Mouse (Mus musculus) splenic B cell, adult 2 months (primary cell): Measurements from ENCODE around the gene Tmem120b.
"Not testable (repeated sequence)": the region's sequence is repeated elsewhere in the genome, so short reads cannot be mapped to it uniquely, and the experiment has no call there.

ENCODE experiments used
- DNase-seq: peaks from one replicate; pipeline ENCODE4 v3.0.0-alpha.2; 2011; ENCODE audit warnings: low read depth, low spot score
- H3K27me3 ChIP-seq: 2 replicates; pipeline ENCODE4 v1.6.1; 2012; ENCODE audit warnings: mild to moderate bottlenecking, low read length, moderate library complexity, mixed read lengths; ENCODE audit not compliant: control insufficient read depth, poor library complexity, insufficient read depth, severe bottlenecking
- H3K36me3 ChIP-seq: 2 replicates; pipeline ENCODE4 v1.6.1; 2012; ENCODE audit warnings: mild to moderate bottlenecking, low read length, moderate library complexity, mixed read lengths; ENCODE audit not compliant: control insufficient read depth, poor library complexity, insufficient read depth, severe bottlenecking

Tmem120b gene

GRCm38 (mm10) chr5:123039120-123039752 is 29.0 kb upstream of the Tmem120b start:
- Histone ChIP-seq H3K36me3 (no peaks in the 10 kb centered on the region), H3K27me3 (no peaks in the 10 kb centered on the region)
- DNase-seq = peak; percentile 88

DNA sequence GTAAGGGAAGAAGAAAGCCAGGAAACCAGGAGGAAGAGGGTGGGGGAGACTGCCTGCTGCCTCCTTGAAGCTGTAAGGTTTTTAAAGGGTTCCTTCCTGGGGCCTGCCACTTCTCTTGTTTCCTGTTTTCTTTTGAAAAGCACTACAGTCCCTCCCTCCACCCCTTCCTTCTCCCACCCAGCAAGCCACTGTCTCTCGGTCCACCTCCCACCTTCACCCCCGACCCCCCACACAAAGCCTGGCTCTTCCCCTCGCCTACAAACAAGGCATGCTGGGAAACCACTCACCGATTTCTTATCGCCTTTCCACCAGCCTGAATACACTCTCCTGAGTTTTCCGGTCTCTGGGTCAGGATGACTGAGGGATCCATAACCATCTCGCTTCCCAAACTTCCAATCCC is 27.4 kb upstream of the Tmem120b start:
- no peak for DNase-seq
- no peaks in the 10 kb centered on the region for H3K36me3 ChIP-seq
- H3K27me3 ChIP-seq = no peaks in the 10 kb centered on the region

GRCm38 (mm10) chr5:123043856-123044255 is 24.4 kb upstream of the Tmem120b start:
- no peaks in the 10 kb centered on the region for H3K36me3 ChIP-seq
- DNase-seq = peak; percentile 71
- H3K27me3 ChIP-seq = no peaks in the 10 kb centered on the region

DNA sequence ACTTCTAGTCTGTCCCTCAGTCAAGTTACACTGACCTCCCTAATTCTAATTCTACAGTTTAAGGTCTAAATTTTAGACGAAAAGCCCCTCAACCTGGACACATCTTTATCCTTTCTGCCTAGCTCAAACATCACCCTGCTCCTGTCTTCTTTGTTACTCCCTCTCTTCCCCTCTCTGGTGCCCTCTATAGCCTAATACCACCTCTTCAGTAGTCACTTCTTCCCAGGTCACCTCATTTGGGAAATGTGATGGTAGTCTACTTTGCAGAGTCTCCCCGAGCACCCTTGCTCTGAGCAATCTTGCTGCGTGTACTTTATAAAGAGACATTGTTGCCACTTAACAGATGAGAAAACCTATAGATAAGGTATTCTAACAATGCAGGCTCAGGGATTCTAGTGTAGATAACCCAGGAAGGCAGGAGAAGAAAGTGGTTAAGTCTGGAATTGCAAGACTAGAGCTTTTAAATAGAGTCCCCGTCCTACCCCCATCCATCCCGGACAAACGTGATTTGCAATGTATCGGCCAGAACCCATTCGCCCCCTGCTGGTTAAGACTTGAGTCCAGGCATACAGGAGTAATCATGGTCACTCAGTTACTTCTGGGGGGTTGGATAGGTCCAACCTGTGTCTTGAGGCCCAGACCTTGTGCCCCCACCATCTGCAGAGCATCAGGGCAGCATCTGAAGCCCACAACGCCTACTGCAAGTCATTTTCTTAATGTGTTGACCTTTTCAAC is 22.5 kb upstream of the Tmem120b start:
- H3K27me3 ChIP-seq = no peaks in the 10 kb centered on the region
- no peaks in the 10 kb centered on the region for H3K36me3 ChIP-seq
- DNase-seq = peak; percentile 79

- Histone ChIP-seq H3K27me3 (no peaks in the 10 kb centered on the region), H3K36me3 (no peaks in the 10 kb centered on the region)
These were observed 21.3 kb upstream of the Tmem120b start, which contains the start of gene Morn3 for GRCm38 (mm10) chr5:123046916-123047315. TSS of gene Morn3 (minus strand) at chr5:123047016.

DNA sequence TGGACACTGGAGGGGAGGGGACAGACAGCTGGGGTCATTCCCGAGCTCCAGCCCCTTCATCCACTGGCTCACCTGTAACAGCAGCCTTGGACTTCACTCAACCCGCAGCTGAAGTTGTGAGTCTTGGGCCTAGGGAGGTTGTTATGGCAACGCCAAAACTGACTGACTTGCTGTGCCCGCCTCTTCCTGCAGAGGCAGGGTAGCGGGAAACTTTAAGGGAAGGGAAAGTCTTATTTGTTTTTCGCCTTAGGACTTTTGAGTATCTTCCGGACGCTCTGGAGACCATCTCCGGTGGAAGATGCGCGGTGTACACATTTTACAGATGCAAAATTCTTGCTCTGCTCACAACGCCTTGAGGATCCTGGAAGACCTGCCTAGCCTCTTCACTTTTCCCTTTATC is 18.9 kb upstream of the Tmem120b start:
- Histone ChIP-seq H3K36me3 (no peaks in the 10 kb centered on the region), H3K27me3 (no peaks in the 10 kb centered on the region; the same call in 1 of the 2 replicates)
- DNase-seq = peak; percentile 71

More at GRCm38 (mm10) chr5:123046916-123047315, 21.3 kb upstream of the Tmem120b start, which contains the start of gene Morn3:
- DNase-seq = no peak

GRCm38 (mm10) chr5:123050918-123051317 is 17.3 kb upstream of the Tmem120b start:
- H3K36me3 ChIP-seq = no peaks in the 10 kb centered on the region
- no peak for DNase-seq
- H3K27me3 ChIP-seq = no peaks in the 10 kb centered on the region; the same call in 1 of the 2 replicates

- Histone ChIP-seq H3K27me3 (no peaks in the 10 kb centered on the region; the same call in 1 of the 2 replicates), H3K36me3 (no peaks in the 10 kb centered on the region)
- no peak for DNase-seq
These were observed 16.5 kb upstream of the Tmem120b start for GRCm38 (mm10) chr5:123051736-123052135.

DNA sequence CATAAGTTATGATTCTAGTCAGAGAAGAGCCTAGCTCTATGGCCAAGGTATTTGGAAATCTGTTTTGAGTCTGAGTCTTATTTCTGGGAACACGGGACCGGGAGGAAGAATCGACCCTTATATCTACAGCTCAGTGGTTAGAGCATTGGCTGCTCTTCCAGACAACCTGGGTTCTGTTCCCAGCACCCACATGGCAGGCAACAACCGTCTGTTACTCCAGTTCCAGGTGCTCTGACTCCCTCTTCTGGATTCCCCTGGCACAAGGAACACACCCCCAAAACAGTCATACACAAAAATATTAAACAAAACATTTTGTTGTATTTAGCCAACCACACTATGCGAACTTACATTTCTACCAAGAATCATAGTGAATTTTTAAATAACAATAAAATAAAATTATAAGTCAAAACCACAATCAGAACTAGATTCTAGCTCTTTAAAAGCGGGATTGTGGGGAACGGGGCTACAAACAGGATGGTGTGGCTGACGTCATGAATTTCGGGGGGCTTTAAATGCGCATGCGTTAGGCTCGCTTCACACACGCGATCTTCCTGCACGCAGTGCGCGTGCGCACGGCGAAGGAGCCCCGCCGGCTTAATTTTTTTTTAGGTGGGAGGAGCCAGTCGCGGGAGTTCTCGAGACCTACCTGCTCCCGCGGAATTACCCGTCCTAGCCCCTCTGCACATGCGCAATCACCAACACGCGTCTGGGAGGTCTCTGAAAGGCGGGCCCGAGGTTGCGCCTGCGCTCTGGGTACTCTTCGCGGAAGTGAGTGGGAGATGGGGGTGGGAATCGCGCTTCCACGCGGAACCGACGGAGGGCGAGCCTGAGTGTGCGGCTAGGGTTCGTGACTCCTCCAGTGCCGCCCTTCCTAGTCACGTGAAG is 10.6 kb upstream of the Tmem120b start:
- Histone ChIP-seq H3K27me3 (no peaks in the 10 kb centered on the region; the same call in 1 of the 2 replicates), H3K36me3 (no peaks in the 10 kb centered on the region)
- DNase-seq = peak; percentile 100

DNA sequence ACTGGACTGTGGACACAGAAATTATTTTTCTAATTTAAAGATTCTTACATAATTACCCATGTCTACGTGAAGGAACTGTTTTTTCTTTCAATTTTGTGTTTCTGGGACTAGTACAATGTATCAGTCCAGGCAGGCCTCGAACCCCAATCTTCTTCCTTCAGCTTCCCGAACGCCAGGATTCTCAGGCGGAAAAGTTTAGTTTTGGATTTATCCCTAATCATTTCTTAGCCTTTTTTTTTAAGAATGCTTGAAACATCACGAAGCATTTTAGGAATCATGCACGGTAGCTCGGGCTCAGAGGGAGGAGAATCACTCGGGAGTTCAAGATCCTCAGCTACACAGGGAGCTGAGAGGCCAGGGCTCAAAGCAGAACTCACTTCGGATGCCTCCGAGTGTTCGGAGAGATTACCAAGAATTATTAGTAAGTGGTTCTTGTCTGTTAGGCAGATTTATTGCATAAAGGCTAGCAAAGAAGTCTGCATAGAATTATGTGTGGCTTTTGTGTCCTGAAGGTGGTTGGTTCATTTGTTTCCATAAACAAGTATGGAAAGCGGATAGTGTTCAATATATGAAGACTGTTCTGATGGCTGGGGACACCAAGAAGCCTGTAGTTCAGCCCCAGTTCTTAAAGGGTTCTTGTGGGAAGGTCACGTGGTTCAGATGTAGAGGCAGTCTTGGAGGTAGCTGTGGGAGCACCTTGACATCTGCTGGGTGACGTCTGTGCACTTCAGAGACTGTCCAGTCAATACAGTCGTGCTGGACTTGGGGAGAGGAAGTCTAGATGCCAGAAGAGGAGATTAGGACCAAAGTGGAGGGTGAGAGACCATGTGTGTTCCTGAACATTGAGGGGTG is 9.7 kb upstream of the Tmem120b start:
- peak; percentile 39 for DNase-seq
- H3K27me3 ChIP-seq = no peaks in the 10 kb centered on the region; the same call in 1 of the 2 replicates
- H3K36me3 ChIP-seq = no peaks in the 10 kb centered on the region

DNA sequence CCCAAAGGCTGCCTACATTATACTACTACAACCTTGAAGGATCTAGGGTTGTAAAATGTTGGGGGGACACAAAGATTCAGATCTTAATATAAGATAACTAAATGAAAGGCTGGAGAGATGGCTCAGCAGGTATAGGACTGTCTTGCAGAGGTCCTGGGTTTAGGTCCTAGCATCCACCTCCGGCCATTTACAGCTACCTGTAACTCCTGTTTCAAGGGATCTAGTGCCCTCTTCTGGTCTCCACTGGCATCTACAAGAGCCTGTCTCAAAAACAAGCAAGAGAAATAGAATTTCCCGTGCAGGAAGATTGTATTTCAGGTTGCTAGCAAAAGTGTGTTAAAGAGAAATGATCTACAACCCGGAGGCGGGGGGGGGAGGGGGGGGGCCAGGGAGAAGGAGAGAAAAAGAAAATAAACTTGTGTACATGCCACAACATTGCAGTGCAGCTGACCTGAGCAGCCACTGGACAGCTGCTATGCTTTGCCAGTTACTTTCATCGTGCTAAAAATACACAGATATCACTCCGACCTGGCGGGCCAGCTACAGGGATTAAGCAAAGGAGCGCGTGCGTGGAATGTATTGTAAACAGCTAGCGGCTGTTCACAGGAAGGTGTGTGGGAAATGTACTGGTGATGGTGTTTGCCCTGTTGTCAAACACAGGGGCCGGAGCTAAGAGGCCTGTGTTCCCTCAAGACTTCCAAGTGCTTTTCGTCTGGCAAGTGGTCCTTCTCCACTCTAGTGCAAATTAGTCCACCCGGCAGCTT is 8.3 kb upstream of the Tmem120b start:
- Histone ChIP-seq H3K36me3 (no peaks in the 10 kb centered on the region), H3K27me3 (no peaks in the 10 kb centered on the region)
- peak; percentile 79 for DNase-seq

DNA sequence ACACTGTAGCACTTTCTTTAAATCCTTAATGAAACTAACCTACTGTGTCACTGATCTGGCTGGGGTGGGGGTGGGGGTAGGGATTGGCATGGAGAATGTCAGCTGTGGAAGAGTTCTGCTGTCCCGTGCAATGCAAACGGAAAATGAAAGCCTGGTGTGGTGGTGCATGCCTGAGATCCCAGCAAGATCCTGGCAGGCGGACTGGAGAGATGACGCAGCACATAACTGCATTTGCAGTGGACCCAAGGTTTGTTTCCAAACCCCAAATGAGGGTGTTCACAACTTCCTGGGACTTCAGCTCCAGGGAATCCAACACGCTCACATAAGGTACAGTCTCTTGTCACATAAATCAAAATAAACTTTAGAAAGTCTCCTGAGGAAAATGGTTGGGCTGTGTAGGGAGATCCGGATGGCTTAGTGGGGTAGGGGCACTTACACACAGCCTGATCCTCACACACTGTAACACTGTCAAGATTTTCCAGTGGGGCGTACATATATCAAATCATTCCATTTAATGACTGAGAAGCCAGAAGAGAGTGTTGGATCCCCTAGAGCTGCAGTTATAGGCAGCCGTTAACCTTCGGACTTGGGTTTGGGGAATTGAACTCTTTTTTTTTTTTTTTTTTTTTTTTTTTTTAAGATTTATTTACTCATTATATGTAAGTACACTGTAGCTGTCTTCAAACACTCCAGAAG is 7.4 kb upstream of the Tmem120b start:
- no peaks in the 10 kb centered on the region for H3K27me3 ChIP-seq
- DNase-seq = no peak
- no peaks in the 10 kb centered on the region for H3K36me3 ChIP-seq

DNA sequence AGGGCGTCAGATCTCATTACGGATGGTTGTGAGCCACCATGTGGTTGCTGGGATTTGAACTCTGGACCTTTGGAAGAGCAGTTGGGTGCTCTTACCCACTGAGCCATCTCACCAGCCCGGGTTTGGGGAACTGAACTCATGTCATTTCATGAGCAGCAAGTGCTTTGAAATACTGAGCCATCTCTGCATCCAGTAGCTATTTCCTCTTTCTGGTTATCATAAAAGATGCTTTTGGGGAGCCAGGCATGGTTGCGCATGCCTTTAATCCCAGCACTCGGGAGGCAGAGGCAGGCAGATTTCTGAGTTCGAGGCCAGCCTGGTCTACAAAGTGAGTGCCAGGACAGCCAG is 6.8 kb upstream of the Tmem120b start:
- H3K36me3 ChIP-seq = not testable (repeated sequence)
- peak; percentile 72 for DNase-seq

More for the DNA sequence above, 6.8 kb upstream of the Tmem120b start:
- not testable (repeated sequence) for H3K27me3 ChIP-seq
